Mouse (Mus musculus): ENCODE data around the gene Hist1h4m.
"Not testable (repeated sequence)": the region's sequence is repeated elsewhere in the genome, so short reads cannot be mapped to it uniquely, and the experiment has no call there.

Hist1h4m gene

DNA sequence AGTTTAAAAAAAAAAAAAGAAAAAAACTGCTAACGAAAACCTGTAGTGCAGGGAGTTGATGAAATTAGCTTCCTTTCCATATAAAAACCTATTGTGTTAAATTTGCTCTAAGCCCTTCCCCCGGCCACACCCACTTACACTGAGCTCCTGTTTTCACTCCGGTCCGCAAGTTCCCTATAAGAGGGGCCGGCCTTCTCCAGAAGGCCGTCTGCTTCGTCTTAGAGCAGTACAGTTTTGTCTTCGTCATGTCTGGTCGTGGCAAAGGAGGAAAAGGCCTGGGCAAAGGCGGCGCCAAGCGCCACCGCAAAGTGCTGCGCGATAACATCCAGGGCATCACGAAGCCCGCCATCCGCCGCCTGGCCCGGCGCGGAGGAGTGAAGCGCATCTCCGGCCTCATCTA is at the start of gene Hist1h4m:
Gene Hist1h4m (plus strand): TSS at position 208 of the 400 bp plus-strand sequence.
- DNase-seq = peak; percentile 32

DNA sequence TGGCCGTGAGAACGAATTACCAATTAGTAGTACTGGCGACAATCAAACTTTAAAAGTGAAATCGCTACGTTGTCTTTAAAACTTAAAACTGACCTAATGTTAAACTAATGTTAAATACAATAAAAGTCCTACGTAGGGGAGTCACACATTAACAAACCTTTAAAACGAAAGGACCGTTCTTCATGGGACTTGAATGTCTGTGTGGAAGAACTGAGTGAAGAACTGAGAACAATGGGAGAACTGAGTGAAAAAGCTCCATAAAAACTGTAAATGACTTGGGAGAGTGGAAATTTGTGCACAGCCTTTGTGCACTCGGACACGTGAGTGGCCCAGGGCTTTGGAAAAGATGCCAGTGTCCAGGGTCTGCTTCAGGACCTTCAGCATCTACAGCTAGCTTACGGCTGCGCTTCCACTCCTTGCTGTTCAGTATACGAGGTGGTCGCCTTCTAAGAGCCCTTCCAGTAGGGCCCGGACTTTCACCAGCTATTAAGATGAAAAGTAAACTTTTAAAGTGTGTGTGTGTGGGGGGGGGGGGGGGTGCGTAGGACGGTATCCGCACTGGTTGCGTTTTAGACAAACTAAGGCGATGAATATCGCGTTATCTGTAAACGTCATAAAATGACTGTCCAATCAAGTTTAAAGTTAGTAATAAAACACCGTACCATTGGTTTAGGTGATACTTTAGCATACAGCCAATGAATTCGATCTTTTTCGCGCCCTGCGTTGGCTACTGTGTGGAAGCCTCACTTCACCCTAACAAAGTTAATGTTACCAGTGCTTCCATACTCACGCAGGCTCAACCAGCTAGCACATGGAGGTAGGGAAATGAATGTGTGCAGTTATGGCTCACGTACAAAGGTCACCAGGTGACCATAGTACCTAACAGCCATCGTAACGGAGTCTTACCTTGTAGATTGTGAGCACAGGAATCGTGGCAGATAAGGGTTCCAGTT is 32.5 kb upstream of the Hist1h4m start:
- DNase-seq = peak; percentile 83

DNA sequence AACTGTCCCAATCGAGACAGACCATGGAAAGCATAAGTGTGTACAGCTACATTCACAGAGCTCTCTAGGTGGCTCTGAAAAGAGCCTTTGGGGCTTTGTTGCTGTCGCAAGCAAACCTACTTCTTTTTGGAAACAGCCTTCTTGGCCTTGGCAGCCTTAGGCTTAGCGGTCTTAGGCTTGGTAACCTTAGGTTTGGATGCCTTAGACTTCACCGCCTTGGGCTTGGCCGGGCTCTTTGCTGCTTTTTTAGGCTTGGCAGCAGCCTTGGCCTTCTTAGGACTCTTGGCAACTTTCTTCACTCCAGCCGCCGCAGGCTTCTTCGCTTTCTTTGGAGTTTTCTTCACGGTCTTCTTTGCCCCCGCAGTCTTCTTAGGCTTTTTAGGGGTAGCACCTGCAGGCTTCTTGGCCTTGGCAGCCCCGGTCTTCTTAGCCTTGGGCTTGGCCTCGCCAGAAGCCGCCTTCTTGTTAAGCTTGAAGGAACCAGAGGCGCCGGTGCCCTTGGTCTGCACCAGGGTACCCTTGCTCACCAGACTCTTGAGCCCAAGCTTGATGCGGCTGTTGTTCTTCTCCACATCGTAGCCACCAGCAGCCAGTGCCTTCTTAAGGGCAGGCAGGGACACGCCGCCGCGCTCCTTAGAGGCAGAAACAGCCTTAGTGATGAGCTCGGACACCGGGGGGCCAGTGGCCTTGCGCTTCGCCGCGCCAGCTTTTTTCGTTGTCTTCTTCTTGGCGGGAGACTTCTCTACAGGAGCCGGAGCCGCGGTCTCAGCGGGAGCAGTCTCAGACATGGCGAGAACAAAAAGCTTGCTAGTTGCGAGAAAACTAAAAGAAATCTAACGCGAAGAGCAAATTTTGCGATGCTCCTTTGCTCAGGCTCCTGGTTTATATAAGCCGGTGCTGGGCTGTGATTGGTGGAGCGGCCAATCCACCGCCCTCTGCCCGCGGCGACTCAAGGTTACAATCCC is 31.5 kb upstream of the Hist1h4m start, which contains the start of gene Hist1h1b:
Gene Hist1h1b (minus strand): TSS at position 859 of the 965 bp plus-strand sequence.
- DNase-seq = peak; percentile 58

DNA sequence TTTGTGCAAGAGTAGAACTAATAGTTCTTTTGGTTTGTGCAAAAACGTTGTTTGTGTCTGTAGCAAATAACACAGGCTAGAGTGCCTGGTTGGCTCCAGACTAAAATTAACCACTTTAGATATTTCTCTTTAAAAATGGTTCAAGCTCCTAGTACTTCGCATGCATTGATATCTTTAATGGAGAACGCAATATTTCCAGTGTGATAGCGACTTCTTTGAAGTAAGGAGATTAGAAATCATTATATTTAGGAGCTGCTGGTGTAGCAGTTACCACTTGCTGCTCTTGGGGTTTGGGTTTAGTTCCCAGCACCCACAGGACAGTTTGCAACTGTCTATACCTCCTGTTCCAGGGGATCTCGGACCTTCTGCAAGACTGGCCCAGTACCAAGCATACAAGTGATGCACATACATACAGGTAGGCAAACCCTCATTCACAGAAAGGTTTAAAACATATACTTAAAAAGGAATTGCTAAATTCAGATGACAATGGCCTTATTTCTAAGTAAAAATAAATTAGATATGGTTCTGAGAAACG is 30.5 kb upstream of the Hist1h4m start:
- DNase-seq = no peak

DNA sequence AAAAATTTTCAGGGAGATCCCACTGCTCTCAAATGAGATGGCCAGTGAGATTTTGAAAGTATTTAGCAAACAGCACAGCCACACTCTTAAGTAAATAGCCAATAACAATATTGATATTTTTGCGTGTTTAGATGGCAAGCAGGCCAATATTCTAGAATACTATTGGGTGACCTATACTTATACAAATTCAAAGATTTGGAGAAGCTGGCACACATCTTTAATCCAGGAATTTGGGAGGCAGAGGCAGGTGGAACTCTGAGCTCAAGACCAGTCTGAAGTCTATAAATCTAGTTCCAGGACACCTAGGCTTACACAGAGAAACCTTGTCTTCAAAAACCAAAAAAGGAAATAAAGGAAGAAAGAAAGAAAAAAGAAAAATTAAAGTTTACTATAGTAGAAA is 29.9 kb upstream of the Hist1h4m start:
- no peak for DNase-seq

DNA sequence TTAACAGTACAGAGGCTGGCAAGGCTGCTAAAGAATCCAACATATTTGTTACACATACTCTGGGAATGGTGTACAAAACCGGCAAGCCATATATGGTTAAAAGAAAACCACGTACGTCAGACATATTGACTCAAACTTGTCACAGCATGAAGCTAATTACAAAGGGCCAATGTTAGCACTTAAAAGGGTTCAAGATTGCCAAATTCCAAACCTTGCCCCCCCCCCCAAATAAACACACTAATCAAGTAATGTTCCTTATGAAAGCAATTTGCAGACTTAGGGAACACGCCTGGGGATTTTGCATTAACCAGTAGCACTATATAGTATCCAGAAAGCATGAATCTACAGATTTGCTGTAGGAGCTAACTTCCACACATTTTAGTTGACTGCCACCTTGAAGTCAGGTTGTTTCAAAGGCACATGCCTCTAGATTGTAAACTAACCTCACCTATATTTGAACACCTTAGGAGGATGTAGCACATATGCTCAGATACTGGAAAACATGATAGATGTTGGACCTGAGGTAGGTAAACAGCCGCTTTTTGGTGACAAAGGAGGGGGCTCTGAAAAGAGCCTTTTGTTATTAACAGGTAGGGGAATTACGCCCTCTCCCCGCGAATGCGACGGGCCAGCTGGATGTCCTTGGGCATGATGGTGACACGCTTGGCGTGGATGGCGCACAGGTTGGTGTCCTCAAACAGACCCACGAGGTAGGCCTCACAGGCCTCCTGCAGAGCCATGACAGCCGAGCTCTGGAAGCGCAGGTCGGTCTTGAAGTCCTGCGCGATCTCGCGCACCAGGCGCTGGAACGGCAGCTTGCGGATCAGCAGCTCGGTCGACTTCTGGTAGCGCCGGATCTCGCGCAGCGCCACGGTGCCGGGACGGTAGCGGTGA is 28.9 kb upstream of the Hist1h4m start:
- DNase-seq = not testable (repeated sequence)

DNA sequence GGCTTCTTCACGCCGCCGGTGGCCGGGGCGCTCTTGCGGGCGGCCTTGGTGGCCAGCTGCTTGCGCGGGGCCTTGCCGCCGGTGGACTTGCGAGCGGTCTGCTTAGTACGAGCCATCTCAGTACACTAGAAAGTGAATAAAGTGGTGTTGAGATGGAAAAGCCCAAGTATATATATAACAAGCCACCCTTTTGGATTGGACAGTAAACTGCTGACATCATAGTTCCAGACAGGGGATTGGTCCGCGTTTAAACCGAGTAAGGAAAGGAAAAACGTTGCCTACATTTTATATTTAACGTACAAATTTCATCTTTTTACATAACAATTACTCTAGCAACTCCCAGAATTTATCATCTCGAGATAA is 28.3 kb upstream of the Hist1h4m start, which contains the start of gene Hist1h3i:
Gene Hist1h3i (minus strand): TSS at position 116 of the 363 bp plus-strand sequence.
- DNase-seq = peak; percentile 63

DNA sequence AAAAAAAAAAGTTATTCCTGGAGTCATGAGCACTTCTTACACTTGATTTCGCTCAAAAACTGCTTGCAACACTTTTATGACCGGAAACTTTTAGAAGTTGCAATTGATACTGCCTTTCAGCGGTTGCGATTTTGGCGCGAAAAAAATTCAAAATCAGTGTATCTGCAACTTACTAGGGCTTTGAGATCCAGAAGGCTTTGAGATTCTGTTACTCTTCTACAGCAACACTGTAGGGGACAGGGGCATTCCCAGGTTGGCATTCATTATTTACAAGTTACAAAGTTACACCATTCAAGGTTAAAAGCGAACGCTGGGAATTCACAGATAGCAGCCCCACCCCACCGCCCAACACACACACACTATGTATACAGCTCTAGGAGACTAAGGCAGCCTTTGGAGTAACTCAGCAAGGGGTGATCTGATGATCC is 27.8 kb upstream of the Hist1h4m start:
- peak; percentile 35 for DNase-seq

DNA sequence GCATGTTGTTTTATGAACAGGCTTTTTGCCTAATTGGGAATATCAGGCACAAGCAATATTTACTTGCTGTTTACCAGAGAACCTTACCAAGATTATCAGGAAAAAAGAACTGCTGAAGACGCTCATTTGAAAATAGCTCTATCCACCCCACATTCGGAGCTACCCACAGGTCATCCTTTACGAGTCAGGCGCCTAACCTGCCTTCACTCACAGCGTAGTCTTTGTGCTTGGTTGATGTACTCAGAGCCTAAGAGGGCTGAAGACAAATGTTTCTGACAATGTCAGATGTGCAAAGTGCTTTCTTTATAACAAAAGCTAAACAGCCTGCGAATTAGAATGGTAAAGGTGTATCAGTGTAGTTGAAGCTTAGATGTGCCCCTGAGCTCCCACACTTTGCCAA is 27.2 kb upstream of the Hist1h4m start:
- DNase-seq = no peak

DNA sequence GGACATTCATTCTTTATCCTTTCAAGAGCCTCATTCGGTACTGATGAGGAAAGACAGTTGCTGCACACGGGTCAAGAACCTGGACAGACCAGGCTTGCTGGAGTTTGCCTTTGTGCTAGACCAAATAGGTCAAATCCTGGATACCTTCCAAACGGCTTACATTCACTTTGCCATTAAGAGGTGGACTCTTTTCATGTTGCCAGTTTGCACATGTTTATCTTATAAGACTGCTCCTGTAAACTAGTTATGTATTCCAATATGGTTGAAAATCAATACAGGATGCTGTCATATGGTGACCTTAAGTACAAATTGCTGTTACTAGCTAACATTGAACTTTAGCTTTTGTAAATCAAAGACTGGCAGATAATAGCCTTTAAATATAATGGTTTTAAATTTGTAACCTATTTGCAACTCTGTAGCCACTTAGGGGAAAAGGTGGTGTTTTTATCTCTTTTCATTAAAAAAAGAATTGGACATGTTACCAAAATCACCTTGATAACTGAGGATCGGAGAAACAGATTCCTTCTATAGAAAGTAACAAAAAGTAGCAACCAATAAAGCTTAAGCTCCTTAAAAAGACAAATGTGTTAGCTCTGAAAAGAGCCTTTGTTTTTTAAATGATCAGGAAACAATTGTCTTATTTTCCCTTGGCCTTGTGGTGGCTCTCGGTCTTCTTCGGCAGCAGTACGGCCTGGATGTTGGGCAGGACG is 25.2 kb upstream of the Hist1h4m start:
- no peak for DNase-seq

DNA sequence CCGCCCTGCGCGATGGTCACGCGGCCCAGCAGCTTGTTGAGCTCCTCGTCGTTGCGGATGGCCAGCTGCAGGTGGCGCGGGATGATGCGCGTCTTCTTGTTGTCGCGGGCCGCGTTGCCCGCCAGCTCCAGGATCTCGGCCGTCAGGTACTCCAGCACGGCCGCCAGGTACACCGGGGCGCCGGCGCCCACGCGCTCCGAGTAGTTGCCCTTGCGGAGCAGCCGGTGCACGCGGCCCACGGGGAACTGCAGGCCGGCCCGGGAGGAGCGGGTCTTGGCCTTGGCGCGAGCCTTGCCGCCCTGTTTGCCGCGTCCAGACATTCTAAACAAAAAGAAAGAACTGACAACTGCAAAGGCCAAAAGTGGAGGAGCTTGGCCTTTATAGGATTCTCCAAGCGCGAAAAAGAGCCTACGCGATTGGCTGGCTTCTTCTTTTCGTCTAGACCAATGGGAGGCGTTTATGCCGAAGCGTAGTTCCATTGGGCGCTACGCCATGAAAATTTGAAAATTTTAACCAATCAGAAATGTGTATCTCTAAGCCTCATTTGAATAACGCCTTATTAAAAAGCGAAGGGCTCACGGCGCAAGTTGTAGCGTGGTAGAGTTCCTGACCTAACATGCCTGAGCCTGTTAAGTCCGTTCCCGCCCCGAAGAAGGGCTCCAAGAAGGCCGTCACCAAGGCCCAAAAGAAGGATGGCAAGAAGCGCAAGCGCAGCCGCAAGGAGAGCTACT is 24.5 kb upstream of the Hist1h4m start, which contains the start of the genes Hist1h2an and Hist1h2bp:
Gene Hist1h2an (minus strand): TSS at position 320 of the 731 bp plus-strand sequence.
Gene Hist1h2bp (plus strand): TSS at position 563 of the 731 bp plus-strand sequence.
- peak; percentile 96 for DNase-seq

DNA sequence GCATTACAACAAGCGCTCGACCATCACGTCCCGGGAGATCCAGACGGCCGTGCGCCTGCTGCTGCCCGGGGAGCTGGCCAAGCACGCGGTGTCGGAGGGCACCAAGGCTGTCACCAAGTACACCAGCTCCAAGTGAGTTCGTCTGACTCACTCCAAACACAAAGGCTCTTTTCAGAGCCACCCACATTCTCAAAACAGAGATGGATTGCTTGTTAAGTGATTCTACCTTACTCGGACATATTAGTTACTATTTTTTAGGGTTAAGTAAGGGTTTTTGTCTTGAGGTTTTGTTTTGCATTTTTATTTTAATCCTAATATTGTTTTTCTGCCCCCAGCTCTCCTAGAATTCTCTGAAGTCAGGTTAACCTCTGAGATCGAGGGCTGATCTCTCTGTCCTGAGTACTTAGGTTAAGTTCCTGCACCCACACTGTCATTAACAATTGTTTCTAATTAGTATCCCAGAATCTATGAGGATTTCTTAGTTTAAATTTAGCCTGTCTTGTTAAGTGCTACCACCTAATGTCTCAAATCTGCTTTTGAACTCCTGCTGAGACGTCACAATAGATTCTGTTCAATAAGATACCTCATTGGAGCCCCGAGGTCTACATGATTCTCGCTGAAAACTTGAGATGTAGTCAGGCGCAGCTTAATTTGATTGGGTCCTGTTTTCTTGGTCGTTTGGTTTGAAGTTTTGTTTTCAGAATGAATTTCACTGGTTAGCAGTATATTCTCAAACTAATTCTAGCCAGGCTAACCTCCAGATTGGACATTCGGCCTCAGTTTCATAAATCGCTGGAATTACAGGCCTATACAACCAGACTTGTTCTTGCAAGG is 23.6 kb upstream of the Hist1h4m start:
- DNase-seq = no peak

DNA sequence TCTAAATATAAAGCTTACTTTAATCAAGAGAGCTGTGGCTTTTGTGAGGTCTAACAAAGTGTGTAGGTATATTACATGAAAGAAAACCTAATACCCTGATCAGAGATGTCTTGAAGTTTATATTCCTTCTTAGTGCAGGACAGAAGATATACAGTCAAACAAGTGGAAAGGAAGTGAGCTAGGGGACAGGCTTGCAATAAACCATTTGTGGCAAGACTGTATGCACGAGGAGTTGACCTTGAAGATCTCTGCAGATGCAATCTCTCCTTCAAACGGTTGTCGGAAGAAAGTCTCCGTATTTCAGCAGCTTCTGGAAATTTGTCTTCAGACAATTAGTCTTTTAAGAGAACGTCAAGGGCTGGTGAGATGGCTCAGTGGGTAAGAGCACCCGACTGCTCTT is 21.6 kb upstream of the Hist1h4m start:
- no peak for DNase-seq

DNA sequence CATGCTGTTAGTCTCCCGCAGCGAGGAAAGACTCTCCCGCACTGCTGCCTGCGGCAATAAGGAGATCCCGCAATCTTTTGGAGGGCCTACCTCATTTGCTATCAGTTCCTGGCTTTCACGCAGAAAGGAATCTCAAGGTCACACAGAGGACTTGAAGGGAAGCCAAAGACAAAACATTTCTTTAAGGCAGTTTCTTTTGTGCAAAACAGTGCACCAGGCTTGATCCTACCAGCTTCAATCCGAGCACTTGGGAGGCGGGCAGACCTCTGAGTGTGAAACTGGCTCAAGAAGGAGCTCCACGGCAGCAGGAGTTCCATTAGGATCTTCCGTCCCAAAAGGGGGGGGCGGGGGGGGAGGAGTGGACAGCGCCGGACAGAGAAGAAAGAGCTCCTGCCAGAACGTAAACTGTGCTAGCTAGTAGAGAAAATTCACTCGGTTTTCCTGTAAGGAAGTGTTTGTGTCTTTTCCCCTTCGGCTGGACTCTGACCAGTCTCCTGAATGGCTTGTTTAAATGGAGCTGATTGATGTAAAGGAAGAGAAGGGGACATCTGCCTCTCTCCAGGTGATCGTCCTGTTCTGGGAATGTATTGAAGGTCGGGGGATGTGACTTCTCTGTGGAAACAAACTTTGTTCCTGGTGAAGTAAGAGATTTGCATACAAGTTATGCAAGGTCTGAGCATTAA is 20.8 kb upstream of the Hist1h4m start:
- DNase-seq = no peak

DNA sequence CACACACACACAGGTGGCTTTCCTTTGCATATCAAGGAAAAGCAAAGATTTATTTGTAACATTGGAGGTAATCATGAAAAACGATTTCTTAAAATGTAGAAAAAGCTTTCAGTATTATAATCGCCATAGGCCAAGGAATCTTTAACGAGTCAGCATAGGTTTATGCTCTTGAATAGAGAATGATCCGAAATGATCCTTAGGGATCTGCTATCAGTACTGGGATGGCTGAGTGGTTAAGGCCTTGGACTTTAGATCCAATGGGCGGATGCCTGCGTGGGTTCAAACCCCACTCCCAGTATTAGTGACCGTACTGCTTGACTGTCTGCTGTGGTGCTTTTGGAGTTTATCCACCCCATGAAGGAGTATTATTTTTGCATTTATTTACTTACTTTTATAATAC is 16.0 kb upstream of the Hist1h4m start:
- DNase-seq = no peak

DNA sequence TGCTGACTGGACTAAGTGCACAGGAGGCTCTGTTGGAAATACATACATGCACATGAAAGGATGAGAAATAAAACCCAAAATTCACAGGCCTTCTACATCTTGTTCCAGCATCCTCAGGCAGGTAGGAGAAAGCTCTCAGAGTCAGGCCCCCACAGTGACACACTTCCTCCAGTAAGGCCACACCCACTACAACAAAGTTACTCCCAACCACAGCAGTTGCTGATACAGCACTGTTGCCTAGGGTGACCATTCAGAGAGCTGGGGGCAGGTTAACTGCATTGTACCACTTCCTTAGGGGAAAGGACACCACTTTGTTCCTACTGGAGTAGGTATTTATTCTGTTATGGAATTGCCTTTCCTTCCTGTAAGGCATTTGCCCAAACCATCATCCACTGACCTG is 14.4 kb upstream of the Hist1h4m start:
- DNase-seq = not testable (repeated sequence)

DNA sequence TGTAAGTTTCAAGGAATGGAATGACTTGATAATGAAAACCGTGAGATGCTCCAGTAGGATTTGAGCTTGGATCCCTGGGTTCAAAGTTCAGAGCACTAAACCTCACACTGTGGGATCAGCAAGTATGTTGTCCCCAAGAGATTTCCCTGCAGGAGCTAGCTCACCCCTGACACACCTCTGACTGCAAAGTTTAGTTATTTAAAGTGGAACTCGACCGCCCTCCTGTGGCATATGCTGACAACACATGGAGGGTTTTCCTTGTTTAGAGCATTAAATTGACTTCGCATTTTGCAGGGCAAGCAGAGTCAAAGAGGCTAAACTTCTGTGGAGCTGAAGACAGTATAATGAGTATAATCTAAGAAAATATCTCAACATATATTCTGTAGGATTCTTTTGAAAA is 8.5 kb upstream of the Hist1h4m start:
- not testable (repeated sequence) for DNase-seq

DNA sequence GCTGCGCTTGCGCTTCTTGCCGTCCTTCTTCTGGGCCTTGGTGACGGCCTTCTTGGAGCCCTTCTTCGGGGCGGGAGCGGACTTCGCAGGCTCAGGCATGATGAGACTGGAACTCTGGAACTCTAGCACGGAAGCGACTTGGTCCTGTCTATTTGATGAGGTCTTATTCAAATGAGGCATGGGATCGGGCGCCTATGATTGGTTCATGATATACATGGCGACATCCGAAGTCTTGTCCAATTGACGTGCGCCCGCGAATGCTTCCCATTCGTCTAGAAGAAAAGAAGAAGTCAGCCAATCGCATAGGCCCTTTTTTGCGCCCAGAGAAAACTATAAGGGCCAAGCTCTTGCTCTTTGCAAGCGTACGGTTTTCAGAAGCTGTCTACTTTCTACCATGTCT is 1.5 kb upstream of the Hist1h4m start, which contains the start of the genes Hist1h2bq and Hist1h2ao:
Gene Hist1h2bq (minus strand): TSS at position 125 of the 400 bp plus-strand sequence.
Gene Hist1h2ao (plus strand): TSS at position 393 of the 400 bp plus-strand sequence.
- not testable (repeated sequence) for DNase-seq
